Mouse (Mus musculus): ENCODE measurements around the gene Rps11. TPM values are rescaled to one million over a fixed set of nuclear protein-coding genes. Genes with fewer than 3 reads are reported as not detected.
"Not testable (repeated sequence)": the region's sequence is repeated elsewhere in the genome, so short reads cannot be mapped to it uniquely, and the experiment has no call there.

Gene Rps11
- polyA plus RNA-seq (2015; fragmentation: Nextera tagmentation; extraction: Ambion mirVana) = 759 and 947 TPM in 2 replicates

DNA sequence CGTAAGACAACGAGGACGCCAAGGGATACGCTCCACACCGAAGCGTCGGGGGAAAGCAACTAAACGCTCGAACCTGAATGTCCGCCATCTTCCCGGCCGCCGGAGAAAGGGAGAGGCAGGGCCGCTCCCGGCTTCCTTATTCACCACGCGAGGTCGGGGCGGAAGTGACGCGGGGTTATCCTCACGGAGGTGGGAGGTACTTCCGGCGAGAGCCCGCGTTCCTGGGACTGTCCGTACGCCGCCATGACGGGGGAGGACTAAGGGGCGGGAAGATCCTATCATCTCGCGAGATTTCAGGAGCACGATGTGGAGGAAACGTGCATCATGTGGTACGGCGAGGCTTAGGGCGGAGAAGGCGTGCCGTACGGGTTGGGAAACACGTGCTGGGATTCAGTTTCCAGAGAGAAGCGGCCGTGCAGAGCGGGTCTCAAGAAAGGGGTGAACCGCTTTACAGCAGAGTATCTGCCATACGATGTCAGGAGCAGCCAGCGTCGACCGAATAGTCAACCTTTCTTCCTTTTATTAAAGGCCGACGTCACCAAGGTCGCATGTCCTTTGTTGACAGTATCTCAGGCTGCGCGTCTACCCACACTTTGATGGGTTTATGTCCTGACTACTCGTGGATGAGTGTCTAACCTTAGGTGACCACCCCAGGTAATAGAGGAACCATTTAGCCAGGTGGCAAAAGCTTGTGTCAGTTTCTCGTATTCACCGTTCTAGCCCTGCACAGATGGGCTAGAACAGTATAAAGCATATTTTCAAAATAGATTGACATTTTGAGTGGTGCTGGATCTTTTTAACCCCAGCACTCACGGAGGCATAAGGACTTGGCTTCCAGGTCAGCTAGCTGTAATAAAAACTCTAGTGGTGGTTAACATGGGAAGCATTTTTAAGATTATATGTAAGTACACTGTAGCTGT is at the start of gene Rps11:
Gene Rps11, minus strand, starts transcription at position 216 of the 920 bp plus-strand sequence.
- Histone ChIP-seq H3K9me3 (replicated peaks) (no peaks in the 10 kb centered on the region), H3K4me2 (peak within 1 kb of the TSS; percentile 66), H3K27me3 (replicated peaks) (no peaks in the 10 kb centered on the region), H3K27ac (replicated peaks) (peak within 1 kb of the TSS; percentile 92), H3K9ac (replicated peaks) (peak within 1 kb of the TSS; percentile 94), H3K36me3 (peaks cover 60% of the 10 kb centered on the region), H3K4me3 (replicated peaks) (peak within 1 kb of the TSS; percentile 89), H3K4me1 (peaks cover 58% of the 10 kb centered on the region)
- peak; percentile 88 for ATAC-seq (ENCODE audit: low FRiP score)
- under 1% methylated on average over 59 of the region's 59 CpGs for WGBS

DNA sequence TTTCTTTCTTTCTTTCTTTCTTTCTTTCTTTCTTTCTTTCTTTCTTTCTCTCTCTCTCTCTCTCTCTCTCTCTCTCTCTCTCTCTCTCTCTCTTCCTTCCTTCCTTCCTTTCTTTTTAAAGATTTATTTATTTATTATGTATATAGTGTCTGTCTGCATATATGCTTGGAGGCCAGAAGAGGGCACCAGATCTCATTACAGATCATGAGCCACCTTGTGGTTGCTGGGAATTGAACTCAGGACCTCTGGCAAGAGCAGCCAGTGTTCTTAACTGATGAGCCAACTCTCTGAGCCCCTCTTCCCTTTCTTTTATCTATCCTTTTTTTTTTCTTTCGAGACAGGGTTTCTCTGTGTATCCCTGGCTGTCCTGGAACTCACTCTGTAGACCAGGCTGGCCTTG is 49.5 kb upstream of the Rps11 start:
- Histone ChIP-seq H3K4me1 (peaks cover 16% of the 10 kb centered on the region), H3K27me3 (replicated peaks) (peaks cover 87% of the 10 kb centered on the region)
- not testable (repeated sequence) for H3K4me3 ChIP-seq (replicated peaks); H3K9me3 ChIP-seq (replicated peaks); H3K4me2 ChIP-seq; H3K9ac ChIP-seq (replicated peaks); H3K27ac ChIP-seq (replicated peaks); H3K36me3 ChIP-seq; ATAC-seq (ENCODE audit: low FRiP score)
- WGBS = 70% methylated on average over 1 of the region's 1 CpGs

DNA sequence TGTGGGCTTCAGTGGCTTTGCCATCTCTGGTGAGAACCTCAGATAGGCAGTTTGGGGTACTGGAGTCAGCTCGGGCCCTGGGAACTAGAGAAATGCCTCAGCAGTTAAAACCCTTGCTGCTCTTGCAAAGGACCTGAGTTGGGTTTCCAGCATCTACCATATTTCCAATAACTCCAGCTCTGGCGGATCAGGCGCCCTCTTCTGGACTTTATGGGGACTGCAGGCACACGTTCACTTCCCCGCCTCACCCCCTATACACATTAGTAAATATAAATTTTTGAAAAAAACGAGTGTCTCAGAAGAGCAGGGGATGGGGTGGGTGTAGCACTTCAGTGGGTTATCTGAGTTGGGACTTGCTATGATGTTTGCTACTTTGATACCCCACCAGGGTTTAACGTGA is 48.7 kb upstream of the Rps11 start:
- H3K4me3 ChIP-seq (replicated peaks) = no peak overlapping the region
- H3K9ac ChIP-seq (replicated peaks) = no peak overlapping the region
- H3K4me1 ChIP-seq = peaks cover 24% of the 10 kb centered on the region
- WGBS = 60% methylated on average over 7 of the region's 7 CpGs
- ATAC-seq (ENCODE audit: low FRiP score) = no peak
- peaks cover 87% of the 10 kb centered on the region for H3K27me3 ChIP-seq (replicated peaks)
- no peaks in the 10 kb centered on the region for H3K36me3 ChIP-seq
- H3K9me3 ChIP-seq (replicated peaks) = no peaks in the 10 kb centered on the region
- H3K4me2 ChIP-seq = no peak overlapping the region
- H3K27ac ChIP-seq (replicated peaks) = no peak overlapping the region

DNA sequence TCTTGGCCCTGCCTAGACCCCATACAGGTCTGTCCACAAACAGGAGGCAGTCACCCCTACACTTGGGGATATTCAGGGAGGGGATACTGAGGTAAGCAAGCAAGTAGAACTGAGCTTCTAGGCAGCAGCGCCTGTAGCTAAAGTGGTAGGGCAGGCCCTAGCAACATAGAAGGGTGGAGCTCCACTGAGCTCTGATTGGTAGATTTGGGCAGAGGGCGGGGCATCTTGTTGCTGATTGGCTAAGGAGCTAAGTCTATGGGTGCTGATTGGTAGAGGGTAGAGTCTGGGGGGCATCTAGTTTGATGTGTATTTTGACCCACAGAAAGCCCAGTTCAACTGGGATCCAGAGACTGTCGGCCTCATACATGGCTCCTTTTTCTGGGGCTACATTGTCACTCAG is 45.3 kb upstream of the Rps11 start:
- H3K4me3 ChIP-seq (replicated peaks) = no peak overlapping the region
- no peaks in the 10 kb centered on the region for H3K36me3 ChIP-seq
- ATAC-seq (ENCODE audit: low FRiP score) = no peak
- no peak overlapping the region for H3K9ac ChIP-seq (replicated peaks)
- no peak overlapping the region for H3K4me2 ChIP-seq
- no peak overlapping the region for H3K27ac ChIP-seq (replicated peaks)
- 92% methylated on average over 3 of the region's 3 CpGs for WGBS
- no peaks in the 10 kb centered on the region for H3K9me3 ChIP-seq (replicated peaks)
- H3K4me1 ChIP-seq = peaks cover 15% of the 10 kb centered on the region
- peaks cover 87% of the 10 kb centered on the region for H3K27me3 ChIP-seq (replicated peaks)

DNA sequence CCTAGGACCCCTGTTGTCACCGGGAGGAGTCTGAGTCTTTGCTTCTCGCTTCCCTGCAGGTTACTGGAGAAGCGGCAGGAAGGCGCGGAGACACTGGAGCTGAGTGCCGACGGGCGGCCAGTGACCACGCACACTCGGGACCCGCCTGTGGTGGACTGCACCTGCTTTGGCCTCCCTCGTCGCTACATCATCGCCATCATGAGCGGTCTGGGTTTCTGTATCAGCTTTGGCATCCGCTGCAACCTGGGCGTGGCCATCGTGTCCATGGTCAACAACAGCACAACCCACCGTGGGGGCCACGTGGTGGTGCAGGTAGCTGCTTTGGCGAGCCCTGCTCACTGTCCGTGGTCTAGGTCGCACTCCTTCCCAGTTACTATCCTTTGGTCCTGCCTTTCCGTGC is 44.4 kb upstream of the Rps11 start:
- no peak for ATAC-seq (ENCODE audit: low FRiP score)
- 7% methylated on average over 24 of the region's 24 CpGs for WGBS
- Histone ChIP-seq H3K36me3 (no peaks in the 10 kb centered on the region), H3K27me3 (replicated peaks) (peaks cover 88% of the 10 kb centered on the region), H3K9ac (replicated peaks) (no peak overlapping the region), H3K4me3 (replicated peaks) (peak overlapping the region; percentile 17; the same call in 1 of the 2 replicates), H3K4me2 (peak overlapping the region; percentile 40), H3K4me1 (peaks cover 20% of the 10 kb centered on the region), H3K27ac (replicated peaks) (no peak overlapping the region), H3K9me3 (replicated peaks) (no peaks in the 10 kb centered on the region)

DNA sequence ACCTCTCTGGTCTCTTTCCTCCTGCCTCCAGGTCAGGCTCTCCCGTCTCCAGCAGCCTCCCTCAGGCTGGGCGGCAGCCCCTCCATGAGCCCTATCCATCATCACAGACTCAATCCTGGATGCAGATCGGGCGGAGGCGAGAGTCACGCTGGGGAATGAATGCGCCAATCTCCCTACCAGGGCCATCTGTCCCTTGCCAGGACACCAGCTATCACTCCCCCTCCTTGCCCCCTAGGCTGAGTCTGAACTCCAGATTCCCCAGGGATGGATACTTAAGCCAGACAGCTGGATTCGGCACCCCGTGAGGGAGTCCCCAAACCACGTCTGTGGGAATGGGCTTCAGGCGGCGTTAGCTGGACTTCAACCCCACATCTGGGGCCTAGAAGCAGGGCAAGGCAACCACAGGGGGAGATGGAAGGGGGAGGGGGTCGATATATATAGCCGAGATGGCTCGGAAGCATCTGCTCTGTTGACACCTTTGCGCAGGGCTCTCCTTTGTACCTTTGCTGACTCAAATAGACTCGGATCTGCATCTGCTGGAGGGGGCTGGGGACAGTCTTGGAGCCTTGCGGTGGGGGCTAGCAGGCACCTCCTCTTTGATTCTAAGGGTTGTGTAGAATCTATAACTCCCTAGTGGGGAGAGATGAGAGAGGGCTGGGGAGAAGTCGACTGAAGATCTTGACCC is 43.7 kb upstream of the Rps11 start:
- no peak for ATAC-seq (ENCODE audit: low FRiP score)
- H3K4me3 ChIP-seq (replicated peaks) = no peak overlapping the region
- H3K27me3 ChIP-seq (replicated peaks) = peaks cover 94% of the 10 kb centered on the region
- H3K9ac ChIP-seq (replicated peaks) = no peak overlapping the region
- 4% methylated on average over 19 of the region's 19 CpGs for WGBS
- H3K4me2 ChIP-seq = no peak overlapping the region
- H3K36me3 ChIP-seq = no peaks in the 10 kb centered on the region
- peaks cover 22% of the 10 kb centered on the region for H3K4me1 ChIP-seq
- H3K9me3 ChIP-seq (replicated peaks) = no peaks in the 10 kb centered on the region
- no peak overlapping the region for H3K27ac ChIP-seq (replicated peaks)

DNA sequence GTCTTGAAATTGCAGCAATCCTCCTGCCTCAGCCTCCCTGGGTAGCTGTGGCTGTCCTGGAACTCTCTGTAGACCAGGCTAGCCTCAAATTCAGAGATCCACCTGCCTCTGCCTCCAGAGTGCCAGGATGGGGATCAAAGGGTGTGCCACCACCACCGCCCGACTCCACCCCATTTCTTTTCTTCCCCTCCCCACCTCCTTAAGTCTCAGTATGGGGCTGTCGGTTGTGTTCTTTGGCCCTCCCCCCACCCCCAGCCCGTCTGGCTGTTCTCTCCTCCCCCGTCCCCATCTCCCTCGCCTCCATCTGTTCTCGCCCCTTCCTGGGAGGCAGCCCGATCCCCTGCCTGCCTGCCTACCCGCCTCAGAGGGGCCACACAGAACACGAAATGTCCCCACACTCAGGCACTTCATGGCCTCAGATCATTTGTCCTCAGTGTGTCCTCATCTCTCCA is 42.7 kb upstream of the Rps11 start:
- 30% methylated on average over 10 of the region's 10 CpGs for WGBS
- H3K36me3 ChIP-seq = no peaks in the 10 kb centered on the region
- H3K9ac ChIP-seq (replicated peaks) = no peak overlapping the region
- H3K4me3 ChIP-seq (replicated peaks) = no peak overlapping the region
- ATAC-seq (ENCODE audit: low FRiP score) = no peak
- H3K9me3 ChIP-seq (replicated peaks) = no peaks in the 10 kb centered on the region
- no peak overlapping the region for H3K27ac ChIP-seq (replicated peaks)
- H3K4me2 ChIP-seq = no peak overlapping the region
- H3K4me1 ChIP-seq = peaks cover 30% of the 10 kb centered on the region
- peaks cover 95% of the 10 kb centered on the region for H3K27me3 ChIP-seq (replicated peaks)

DNA sequence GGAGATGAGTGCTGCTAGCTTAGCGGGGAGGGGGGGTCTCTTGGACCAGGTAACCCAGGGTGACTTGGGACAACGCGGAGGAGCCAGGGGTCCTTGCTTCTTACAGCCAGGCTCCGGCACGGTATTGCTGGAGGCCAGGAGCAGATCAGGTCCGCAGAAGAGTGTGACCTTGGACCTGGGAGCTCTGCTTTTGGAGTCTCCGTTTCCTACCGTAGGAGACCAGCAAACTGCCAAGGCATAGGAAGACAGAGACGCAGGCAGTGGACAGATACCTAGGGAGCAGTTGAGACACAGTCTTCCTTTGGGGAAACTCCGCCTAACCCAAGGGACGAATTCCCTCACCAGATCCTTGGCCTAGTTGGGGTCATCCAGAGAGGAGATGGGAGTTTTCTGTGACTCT is 41.5 kb upstream of the Rps11 start:
- Histone ChIP-seq H3K9me3 (replicated peaks) (no peaks in the 10 kb centered on the region), H3K4me2 (no peak overlapping the region), H3K27me3 (replicated peaks) (peaks cover 83% of the 10 kb centered on the region), H3K27ac (replicated peaks) (no peak overlapping the region), H3K4me1 (peaks cover 33% of the 10 kb centered on the region), H3K36me3 (0 out of 2 replicates have a peak, but pooled peaks cover 3% of the 10 kb centered on the region), H3K4me3 (replicated peaks) (no peak overlapping the region), H3K9ac (replicated peaks) (no peak overlapping the region)
- no peak for ATAC-seq (ENCODE audit: low FRiP score)
- WGBS = 53% methylated on average over 11 of the region's 11 CpGs

DNA sequence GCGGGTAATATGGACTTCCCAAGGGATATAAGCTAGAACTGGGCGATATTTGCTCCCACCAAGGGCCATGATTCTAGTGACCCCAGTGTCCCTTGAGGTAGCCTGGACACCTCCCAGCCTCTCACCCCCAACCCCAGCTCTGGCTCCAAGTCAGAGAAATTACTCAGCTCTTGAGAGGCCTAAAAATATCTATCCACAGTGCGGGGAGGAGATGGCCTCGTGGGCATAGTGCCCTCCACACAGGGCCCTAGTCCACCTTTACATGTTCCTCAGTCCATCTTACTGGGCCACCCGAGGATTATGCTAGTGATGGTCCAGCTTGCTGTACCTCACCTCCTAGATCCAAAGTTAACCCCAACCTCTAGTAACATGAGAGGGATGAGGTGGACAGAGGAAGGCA is 40.6 kb upstream of the Rps11 start:
- H3K36me3 ChIP-seq = peaks cover 10% of the 10 kb centered on the region; the same call in 1 of the 2 replicates
- no peaks in the 10 kb centered on the region for H3K9me3 ChIP-seq (replicated peaks)
- H3K4me3 ChIP-seq (replicated peaks) = no peak overlapping the region
- no peak overlapping the region for H3K4me2 ChIP-seq
- WGBS = 66% methylated on average over 5 of the region's 5 CpGs
- peaks cover 33% of the 10 kb centered on the region for H3K4me1 ChIP-seq
- no peak overlapping the region for H3K27ac ChIP-seq (replicated peaks)
- no peak overlapping the region for H3K9ac ChIP-seq (replicated peaks)
- peaks cover 75% of the 10 kb centered on the region for H3K27me3 ChIP-seq (replicated peaks)
- ATAC-seq (ENCODE audit: low FRiP score) = no peak

DNA sequence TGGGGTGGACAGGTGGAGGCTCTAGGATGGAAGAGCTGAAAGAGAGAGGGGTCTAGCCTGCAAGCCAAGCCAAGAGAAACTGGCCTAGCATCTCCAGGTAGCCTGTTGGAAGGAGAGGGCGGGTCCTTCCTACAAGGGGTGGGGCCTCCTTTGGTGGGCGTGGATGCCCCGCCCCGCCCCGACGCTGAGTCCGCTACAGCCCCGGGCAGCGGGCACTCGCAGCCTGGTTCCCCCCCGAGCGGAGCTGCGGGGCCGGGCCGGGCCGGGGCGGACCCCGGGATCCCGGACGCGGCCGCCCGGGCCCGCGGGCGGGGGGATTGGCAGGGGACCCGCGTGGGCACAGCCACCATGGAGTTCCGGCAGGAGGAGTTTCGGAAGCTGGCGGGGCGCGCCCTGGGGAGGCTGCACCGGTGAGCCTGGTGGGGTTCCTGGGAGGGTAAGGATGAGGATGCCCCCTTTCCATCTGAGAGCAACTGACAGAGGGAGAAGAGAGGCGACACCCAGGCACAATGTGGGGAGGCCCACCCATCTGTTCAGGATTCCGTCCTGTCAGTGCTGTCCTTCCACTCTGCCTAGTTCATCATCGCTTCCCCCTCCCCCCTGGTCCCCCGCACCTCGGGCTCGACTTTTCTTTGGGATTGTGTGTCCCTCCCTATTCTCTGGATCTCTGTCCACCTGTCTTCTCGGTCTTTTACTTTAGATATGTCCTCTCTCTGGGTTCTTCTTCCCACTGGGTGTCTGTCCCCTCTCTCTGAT is 39.7 kb upstream of the Rps11 start, which contains the start of gene Slc17a7:
Gene Slc17a7, plus strand, starts transcription at position 215 of the 756 bp plus-strand sequence.
- no peak for ATAC-seq (ENCODE audit: low FRiP score)
- H3K4me1 ChIP-seq = peaks cover 32% of the 10 kb centered on the region
- H3K4me2 ChIP-seq = peak within 1 kb of the TSS; percentile 84
- H3K9me3 ChIP-seq (replicated peaks) = no peaks in the 10 kb centered on the region
- WGBS = under 1% methylated on average over 35 of the region's 41 CpGs
- H3K4me3 ChIP-seq (replicated peaks) = peak within 1 kb of the TSS; percentile 35
- H3K9ac ChIP-seq (replicated peaks) = peak within 1 kb of the TSS; percentile 42; the same call in 1 of the 2 replicates
- peaks cover 66% of the 10 kb centered on the region for H3K27me3 ChIP-seq (replicated peaks)
- peaks cover 19% of the 10 kb centered on the region for H3K36me3 ChIP-seq
- H3K27ac ChIP-seq (replicated peaks) = no peak within 1 kb of the TSS

DNA sequence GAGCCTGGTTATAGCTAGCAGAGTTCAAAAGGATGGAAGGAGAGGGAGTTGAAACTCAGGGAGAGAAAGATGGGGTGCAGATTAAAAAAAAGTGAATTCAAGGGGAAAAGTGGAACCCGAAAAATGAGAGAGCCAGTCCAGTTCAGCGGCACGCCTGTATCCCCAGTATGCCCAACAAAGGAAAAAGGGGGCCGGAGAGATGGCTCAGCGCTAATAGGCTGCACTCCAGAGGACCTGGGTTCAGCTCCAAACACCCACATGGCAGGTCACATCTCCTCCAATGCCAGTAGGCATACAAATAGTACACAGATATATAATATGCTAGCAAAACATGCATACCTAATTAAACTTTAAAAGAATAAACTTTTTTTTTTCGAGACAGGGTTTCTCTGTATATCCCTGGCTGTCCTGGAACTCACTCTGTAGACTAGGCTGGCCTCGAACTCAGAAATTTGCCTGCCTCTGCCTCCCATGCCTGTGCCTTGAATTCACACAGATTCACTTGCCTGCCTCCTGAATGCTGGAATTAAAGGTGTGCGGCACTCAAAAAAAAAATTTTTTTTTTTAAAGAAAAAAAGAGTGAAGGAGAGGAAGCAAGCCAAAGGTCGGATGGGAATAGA is 38.9 kb upstream of the Rps11 start:
- Histone ChIP-seq H3K4me2 (peak overlapping the region; percentile 84; the same call in 1 of the 2 replicates), H3K9ac (replicated peaks) (no peak overlapping the region), H3K4me3 (replicated peaks) (no peak overlapping the region), H3K27ac (replicated peaks) (no peak overlapping the region), H3K9me3 (replicated peaks) (no peaks in the 10 kb centered on the region), H3K4me1 (peaks cover 24% of the 10 kb centered on the region), H3K27me3 (replicated peaks) (peaks cover 58% of the 10 kb centered on the region), H3K36me3 (peaks cover 27% of the 10 kb centered on the region)
- no peak for ATAC-seq (ENCODE audit: low FRiP score)
- WGBS = 75% methylated on average over 9 of the region's 9 CpGs
